Mouse (Mus musculus): ENCODE results near the gene Dynlt1c.
"Not testable (repeated sequence)": the region's sequence is repeated elsewhere in the genome, so short reads cannot be mapped to it uniquely, and the experiment has no call there.

DNA sequence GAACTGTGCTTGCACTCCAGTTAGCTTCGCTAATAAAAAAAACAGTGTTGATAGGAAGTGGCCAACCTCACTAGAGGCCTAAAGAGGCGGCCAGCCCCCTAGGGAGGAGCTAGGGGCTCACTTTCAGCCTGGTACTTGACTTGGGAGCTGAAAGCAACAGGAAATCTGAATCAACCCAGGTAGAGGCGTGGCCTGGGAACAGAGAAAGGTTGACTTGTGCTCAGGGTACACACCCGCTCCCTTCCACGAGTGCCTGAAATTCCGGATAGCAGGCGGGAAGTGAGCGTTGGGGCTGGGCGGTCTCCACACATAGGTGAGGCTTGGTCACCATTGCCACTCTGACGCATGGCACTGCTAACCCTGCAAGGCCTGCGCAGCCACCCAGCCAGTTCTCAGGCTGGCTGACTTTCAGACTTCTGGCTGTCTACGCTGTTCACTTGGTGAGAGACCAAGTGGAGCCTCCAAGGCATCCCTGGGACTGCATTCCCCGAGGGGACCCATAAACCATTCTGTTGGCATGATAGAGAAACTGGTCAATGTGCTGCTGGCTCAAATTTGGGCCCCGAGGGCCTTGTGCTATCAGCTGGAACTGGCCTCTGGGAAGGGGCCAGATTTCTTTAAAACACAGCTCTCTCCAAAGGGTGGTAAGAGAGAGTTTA, 39.4 kb downstream of the Dynlt1c start:
- not testable (repeated sequence) for TF ChIP-seq CTCF, EP300 (IDR thresholded peaks at IDR 0.05; ENCODE audit: low read depth)

Measured in liver, postnatal 0 days (tissue).